Mouse (Mus musculus) thymus, adult 2 months (tissue): ENCODE measurements around the gene Cdk9.

ENCODE experiments used
- CTCF ChIP-seq: fragments of 200-500 bp; IDR thresholded peaks from 2 replicates; pipeline ENCODE4 v1.5.1; 2012; ENCODE audit warnings: mild to moderate bottlenecking, control low read depth, low read length, moderate library complexity, borderline replicate concordance; ENCODE audit not compliant: control insufficient read depth, poor library complexity, insufficient read depth; ENCODE audit errors: extremely low read depth
- POLR2A ChIP-seq: fragments of 200-500 bp; IDR thresholded peaks from 2 replicates; pipeline ENCODE4 v1.6.1; 2012; ENCODE audit warnings: mild to moderate bottlenecking, low read length, control low read depth, moderate library complexity; ENCODE audit not compliant: control insufficient read depth, poor library complexity, insufficient read depth; ENCODE audit errors: extremely low read depth

GRCm38 (mm10) chr2:32724832-32725790 is 12.2 kb upstream of the Cdk9 start:
- TF ChIP-seq POLR2A: no peak
- TF ChIP-seq CTCF: no peak
